Mouse (Mus musculus) midbrain, postnatal 0 days (tissue): ENCODE measurements at regions not wholly inside any gene's neighbourhood (a gene's known extent, or its start where the extent isn't known, plus 50 kb on each side); places are given as distances from the start of the nearest gene placed in this dataset.

Experiments
- ATAC-seq: fragments of 200-750 bp; cut with Nextera tagmentation; 2 replicates; pipeline ENCODE4 v1.8.0; 2017; ENCODE audit warnings: moderate number of reproducible peaks, mild to moderate bottlenecking, moderate TSS enrichment, moderate library complexity; ENCODE audit not compliant: low FRiP score
- DNase-seq: peaks from one replicate; pipeline ENCODE4 v3.0.0-alpha.2; 2015; ENCODE audit warnings: low spot score
- H3K27ac ChIP-seq: fragments of 300-500 bp; sonication (generic); 2 replicates; pipeline ENCODE4 v1.5.1; 2014; ENCODE audit warnings: low read depth, mild to moderate bottlenecking, low read length, mixed read lengths
- H3K27me3 ChIP-seq: fragments of 300-500 bp; sonication (generic); 2 replicates; pipeline ENCODE4 v1.6.1; 2014; ENCODE audit warnings: low read length, control low read depth, mixed read lengths; ENCODE audit not compliant: insufficient read depth
- H3K36me3 ChIP-seq: fragments of 300-500 bp; sonication (generic); 2 replicates; pipeline ENCODE4 v1.6.1; 2014; ENCODE audit warnings: low read length, control low read depth, mixed read lengths; ENCODE audit not compliant: insufficient read depth
- H3K4me1 ChIP-seq: fragments of 300-500 bp; sonication (generic); 2 replicates; pipeline ENCODE4 v1.6.1; 2014; ENCODE audit warnings: mild to moderate bottlenecking, control low read depth, antibody characterized with exemption, low read length, mixed read lengths; ENCODE audit not compliant: insufficient read depth
- H3K4me2 ChIP-seq: fragments of 300-500 bp; sonication (generic); 2 replicates; pipeline ENCODE4 v1.6.1; 2014; ENCODE audit warnings: low read depth, mild to moderate bottlenecking, low read length, mixed read lengths; ENCODE audit not compliant: poor library complexity, severe bottlenecking
- H3K4me3 ChIP-seq: fragments of 300-500 bp; sonication (generic); 2 replicates; pipeline ENCODE4 v1.5.1; 2014; ENCODE audit warnings: low read depth, mild to moderate bottlenecking, low read length, moderate library complexity
- H3K9ac ChIP-seq: fragments of 300-500 bp; sonication (generic); replicated peaks from 2 replicates; pipeline ENCODE4 v1.6.1; 2014; ENCODE audit warnings: mild to moderate bottlenecking, low read length, moderate library complexity, mixed read lengths; ENCODE audit not compliant: poor library complexity, severe bottlenecking
- H3K9me3 ChIP-seq: fragments of 300-500 bp; sonication (generic); 2 replicates; pipeline ENCODE4 v1.6.1; 2016; ENCODE audit warnings: low read length, control low read depth
- CTCF ChIP-seq: IDR thresholded peaks from 2 replicates; pipeline ENCODE4 v1.5.1; 2016; ENCODE audit warnings: antibody characterized with exemption, mild to moderate bottlenecking
- WGBS: fragments of 180-500 bp; shearing (Covaris S2); extraction: QIAGEN DNeasy Blood & Tissue Kit; methylation state at CpG from one replicate; pipeline ENCODE4 v1.1.7; 2014; 5-methylcytosine and 5-hydroxymethylcytosine counted together

GRCm38 (mm10) chr11:6905630-6906029 is 68.2 kb upstream of the Gm11983 start:
- no peak for ATAC-seq
- H3K4me2 ChIP-seq, result no peak overlapping the region
- no peaks in the 10 kb centered on the region for H3K4me1 ChIP-seq

GRCm38 (mm10) chr11:6902991-6903390 is 65.5 kb upstream of the Gm11983 start:
- H3K4me3 ChIP-seq, result no peak overlapping the region
- H3K36me3 ChIP-seq, result no peaks in the 10 kb centered on the region
- WGBS, result 74% methylated on average over 3 of the region's 3 CpGs
- DNase-seq (no peak), ATAC-seq (no peak)
- no peaks in the 10 kb centered on the region for H3K27me3 ChIP-seq
- no peaks in the 10 kb centered on the region for H3K9me3 ChIP-seq
- H3K4me1 ChIP-seq, result 0 out of 2 replicates have a peak, but pooled peaks cover 3% of the 10 kb centered on the region
- no peak for TF ChIP-seq CTCF
- no peak overlapping the region for H3K4me2 ChIP-seq
- no peak overlapping the region for H3K27ac ChIP-seq
- H3K9ac ChIP-seq, result no peak overlapping the region

More at GRCm38 (mm10) chr11:6905630-6906029, 68.2 kb upstream of the Gm11983 start:
- Histone ChIP-seq H3K27ac (no peak overlapping the region), H3K4me3 (no peak overlapping the region), H3K27me3 (no peaks in the 10 kb centered on the region), H3K36me3 (no peaks in the 10 kb centered on the region), H3K9me3 (no peaks in the 10 kb centered on the region), H3K9ac (no peak overlapping the region)
- TF ChIP-seq CTCF, result no peak
- 32% methylated on average over 5 of the region's 5 CpGs for WGBS
- DNase-seq, result no peak

DNA sequence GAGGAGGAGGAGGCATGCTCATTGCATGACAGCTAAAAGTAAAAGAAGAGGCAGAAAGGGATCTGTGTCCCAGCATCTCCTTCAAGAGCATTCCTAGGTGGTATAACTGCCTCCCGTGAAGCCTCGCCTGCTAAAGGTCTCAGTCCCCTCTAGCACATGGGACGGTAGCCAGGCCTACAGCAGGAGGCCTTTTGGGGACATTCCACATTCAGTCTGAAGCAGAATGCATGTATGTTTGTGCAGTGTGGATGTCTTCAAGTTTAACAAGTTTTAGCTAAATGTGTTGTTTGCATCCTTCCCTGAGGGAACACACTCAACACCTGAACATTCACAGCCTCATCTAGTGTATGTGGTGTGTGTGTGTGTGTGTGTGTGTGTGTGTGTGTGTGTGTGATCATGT is 64.8 kb upstream of the Gm11983 start:
- H3K9ac ChIP-seq, result no peak overlapping the region
- 77% methylated on average over 3 of the region's 3 CpGs for WGBS
- no peak overlapping the region for H3K27ac ChIP-seq
- H3K4me2 ChIP-seq, result no peak overlapping the region
- 0 out of 2 replicates have a peak, but pooled peaks cover 3% of the 10 kb centered on the region for H3K4me1 ChIP-seq
- no peaks in the 10 kb centered on the region for H3K9me3 ChIP-seq
- no peaks in the 10 kb centered on the region for H3K27me3 ChIP-seq
- no peak overlapping the region for H3K4me3 ChIP-seq
- no peak for TF ChIP-seq CTCF
- no peaks in the 10 kb centered on the region for H3K36me3 ChIP-seq
- no peak for DNase-seq
- ATAC-seq, result no peak

DNA sequence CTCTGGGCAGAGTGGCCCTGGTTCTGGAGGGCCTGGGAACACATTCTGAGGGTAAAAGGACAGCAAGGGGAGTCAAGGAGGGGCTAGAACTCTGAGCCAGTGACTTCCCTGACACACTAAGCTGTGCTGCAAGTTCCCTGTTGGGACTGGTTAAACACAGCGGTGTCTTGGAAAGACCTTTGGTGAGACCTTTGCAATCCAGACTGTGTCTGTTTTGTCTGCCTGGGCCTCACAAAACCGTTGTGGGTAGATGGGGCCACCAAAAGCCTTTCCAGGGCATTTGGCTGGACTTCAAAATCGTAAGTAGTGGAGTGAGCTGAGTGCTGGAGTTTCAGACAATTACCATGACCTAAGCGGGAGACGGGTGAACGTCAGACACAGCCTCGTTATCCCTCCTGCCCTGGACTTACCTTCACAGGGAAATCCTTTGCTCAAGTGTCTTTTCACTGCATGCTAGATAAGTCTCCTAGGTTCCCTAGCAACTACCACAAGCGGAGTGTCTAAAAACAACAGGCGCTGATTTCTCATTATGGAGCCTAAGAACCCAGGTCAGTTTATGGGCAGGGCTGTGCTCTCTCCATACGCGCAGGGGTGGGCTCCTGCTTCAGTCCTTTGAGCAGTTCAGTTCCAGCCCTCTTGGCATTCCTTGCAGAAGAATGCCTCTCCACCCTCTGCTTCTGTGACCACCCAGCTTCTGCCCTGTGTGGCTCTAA is 63.5 kb upstream of the Gm11983 start:
- ATAC-seq (peak; percentile 67), DNase-seq (no peak)
- Histone ChIP-seq H3K27ac (0 out of 2 replicates have a peak overlapping the region, but pooled peaks have one; percentile 18), H3K27me3 (no peaks in the 10 kb centered on the region), H3K4me3 (no peak overlapping the region), H3K36me3 (no peaks in the 10 kb centered on the region), H3K9ac (no peak overlapping the region), H3K4me1 (0 out of 2 replicates have a peak, but pooled peaks cover 3% of the 10 kb centered on the region), H3K9me3 (no peaks in the 10 kb centered on the region), H3K4me2 (0 out of 2 replicates have a peak overlapping the region, but pooled peaks have one; percentile 4)
- 22% methylated on average over 11 of the region's 11 CpGs for WGBS
- no peak for TF ChIP-seq CTCF

- no peak for DNase-seq
- Histone ChIP-seq H3K4me2 (0 out of 2 replicates have a peak overlapping the region, but pooled peaks have one; percentile 4), H3K27me3 (no peaks in the 10 kb centered on the region), H3K4me3 (no peak overlapping the region), H3K27ac (0 out of 2 replicates have a peak overlapping the region, but pooled peaks have one; percentile 18), H3K9ac (no peak overlapping the region), H3K4me1 (0 out of 2 replicates have a peak, but pooled peaks cover 3% of the 10 kb centered on the region), H3K9me3 (no peaks in the 10 kb centered on the region), H3K36me3 (no peaks in the 10 kb centered on the region)
- peak; percentile 36; the same call in 1 of the 2 replicates for ATAC-seq
- 9% methylated on average over 12 of the region's 12 CpGs for WGBS
- no peak for TF ChIP-seq CTCF
Observed at GRCm38 (mm10) chr11:6900357-6900756, 62.9 kb upstream of the Gm11983 start.

- Histone ChIP-seq H3K27ac (no peak overlapping the region), H3K27me3 (no peaks in the 10 kb centered on the region), H3K9ac (no peak overlapping the region), H3K36me3 (no peaks in the 10 kb centered on the region), H3K9me3 (no peaks in the 10 kb centered on the region), H3K4me1 (0 out of 2 replicates have a peak, but pooled peaks cover 3% of the 10 kb centered on the region), H3K4me3 (no peak overlapping the region), H3K4me2 (no peak overlapping the region)
- DNase-seq, result no peak
- TF ChIP-seq CTCF, result no peak
- WGBS, result 74% methylated on average over 13 of the region's 13 CpGs
- no peak for ATAC-seq
Observed at GRCm38 (mm10) chr11:6899271-6900005, 62.0 kb upstream of the Gm11983 start.
